Mouse (Mus musculus): Measurements from ENCODE around the gene Keg1. TPM values are rescaled to one million over a fixed set of nuclear protein-coding genes. Genes with fewer than 3 reads are reported as not detected.
"Not testable (repeated sequence)": the region's sequence is repeated elsewhere in the genome, so short reads cannot be mapped to it uniquely, and the experiment has no call there.

Keg1 gene
- not detected in 2 replicates for total RNA-seq (2015; ENCODE audit: low replicate concordance)
- not detected in 2 replicates for total RNA-seq (2017; ENCODE audit: low replicate concordance)

GRCm38 (mm10) chr19:12695590-12695989, at the start of gene Keg1:
Gene Keg1 (plus strand): TSS chr19:12695786.
- ATAC-seq (replicated peaks; ENCODE audit: low FRiP score, poor library complexity, severe bottlenecking), result no peak

DNA sequence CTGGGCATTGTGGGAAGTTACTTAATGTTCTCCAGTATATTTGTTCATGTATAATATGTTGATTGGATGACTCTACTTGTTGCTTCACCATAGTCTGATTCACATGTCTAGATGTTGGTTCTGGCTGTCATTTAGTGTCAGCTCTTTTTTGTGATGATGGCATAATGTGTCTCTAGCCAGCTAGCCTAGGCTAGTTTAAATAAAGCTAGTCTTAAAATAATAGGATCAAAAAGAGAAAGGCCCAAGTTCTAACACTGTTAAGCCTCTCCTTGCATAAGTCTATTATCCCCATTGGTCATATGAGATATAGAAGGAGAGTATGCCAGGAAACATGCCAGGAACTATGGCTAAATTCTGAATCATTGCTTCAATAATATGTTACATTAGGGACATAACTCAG, 46.1 kb upstream of the Keg1 start:
- no peak for ATAC-seq (replicated peaks; ENCODE audit: low FRiP score, poor library complexity, severe bottlenecking)

GRCm38 (mm10) chr19:12666156-12666555, 29.4 kb upstream of the Keg1 start:
- no peak for ATAC-seq (replicated peaks; ENCODE audit: low FRiP score, poor library complexity, severe bottlenecking)

- ATAC-seq (replicated peaks; ENCODE audit: low FRiP score, poor library complexity, severe bottlenecking), result not testable (repeated sequence)
These were observed 27.0 kb upstream of the Keg1 start for GRCm38 (mm10) chr19:12668601-12669000.

DNA sequence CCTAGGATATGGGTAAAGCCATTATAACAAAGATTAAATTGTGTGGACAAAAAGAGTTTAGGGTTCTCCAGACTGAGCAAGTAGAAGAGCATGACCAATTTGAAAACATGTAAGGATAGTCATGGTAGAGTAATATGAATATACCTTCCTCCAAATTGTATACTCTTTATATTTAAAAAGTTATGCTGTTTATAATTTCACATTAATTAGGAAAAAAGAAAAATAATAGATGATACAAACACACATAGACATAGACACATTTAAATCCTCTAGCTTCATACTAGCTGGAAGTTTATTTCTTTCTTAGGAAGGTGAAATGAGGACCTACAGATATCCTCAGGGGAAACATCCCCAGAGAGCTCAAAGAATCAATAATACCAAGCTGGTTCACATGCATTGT, 25.4 kb upstream of the Keg1 start, which contains the start of gene Olfr1442:
Gene Olfr1442 (plus strand): TSS at position 301 of the 400 bp plus-strand sequence.
- no peak for ATAC-seq (replicated peaks; ENCODE audit: low FRiP score, poor library complexity, severe bottlenecking)

DNA sequence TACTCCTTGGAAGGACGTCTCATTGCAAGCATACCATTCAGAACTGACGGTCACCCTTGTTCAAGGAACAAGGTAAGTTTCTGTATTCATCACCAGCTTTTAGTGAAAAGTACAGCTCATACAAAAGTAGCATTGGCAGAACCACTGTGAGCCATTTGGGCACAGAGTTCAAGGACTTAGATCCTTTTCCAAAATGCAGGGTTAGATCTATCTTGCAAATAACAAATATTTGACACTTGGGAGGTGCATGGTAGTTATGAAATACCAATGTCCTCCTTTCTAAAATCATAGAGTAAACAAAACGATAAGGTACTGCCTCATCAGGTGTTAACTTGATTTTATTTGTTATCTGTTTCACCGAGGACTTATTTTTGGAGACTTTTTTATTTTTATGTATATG, 24.5 kb upstream of the Keg1 start:
- no peak for ATAC-seq (replicated peaks; ENCODE audit: low FRiP score, poor library complexity, severe bottlenecking)

- no peak for ATAC-seq (replicated peaks; ENCODE audit: low FRiP score, poor library complexity, severe bottlenecking)
These were observed 17.8 kb upstream of the Keg1 start, which contains the start of gene Olfr1443 for GRCm38 (mm10) chr19:12677812-12678211. Gene Olfr1443 (plus strand): TSS chr19:12678112.

DNA sequence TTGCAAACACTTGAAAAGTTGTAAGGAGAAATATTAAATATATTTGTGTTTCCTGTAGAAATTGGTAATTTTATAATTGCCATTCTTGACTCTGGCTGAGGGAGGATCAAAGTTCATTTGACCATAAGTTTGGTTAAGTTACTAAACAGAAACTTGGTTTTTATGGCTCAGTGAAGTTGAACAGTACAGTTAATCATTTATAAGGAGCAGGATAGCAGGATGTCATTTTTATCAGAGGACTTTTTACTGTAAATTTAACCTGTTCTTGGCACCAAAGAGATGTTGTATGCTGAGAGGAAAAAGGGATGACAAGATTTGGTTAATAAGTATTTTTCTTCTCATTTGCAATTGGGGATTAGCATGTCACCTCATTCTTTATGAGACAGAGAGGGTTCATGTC, 10.9 kb upstream of the Keg1 start:
- no peak for ATAC-seq (replicated peaks; ENCODE audit: low FRiP score, poor library complexity, severe bottlenecking)

- ATAC-seq (replicated peaks; ENCODE audit: low FRiP score, poor library complexity, severe bottlenecking), result no peak
These were observed 10.4 kb upstream of the Keg1 start for GRCm38 (mm10) chr19:12685231-12685630.

- ATAC-seq (replicated peaks; ENCODE audit: low FRiP score, poor library complexity, severe bottlenecking), result no peak
These were observed 635 bp downstream of the Keg1 start for GRCm38 (mm10) chr19:12696221-12696620.

- no peak for ATAC-seq (replicated peaks; ENCODE audit: low FRiP score, poor library complexity, severe bottlenecking)
These were observed 12.9 kb downstream of the Keg1 start for GRCm38 (mm10) chr19:12708458-12708857.

GRCm38 (mm10) chr19:12708986-12709385, 13.4 kb downstream of the Keg1 start:
- no peak for ATAC-seq (replicated peaks; ENCODE audit: low FRiP score, poor library complexity, severe bottlenecking)

- no peak for ATAC-seq (replicated peaks; ENCODE audit: low FRiP score, poor library complexity, severe bottlenecking)
These were observed 23.6 kb downstream of the Keg1 start for GRCm38 (mm10) chr19:12719189-12719588.

DNA sequence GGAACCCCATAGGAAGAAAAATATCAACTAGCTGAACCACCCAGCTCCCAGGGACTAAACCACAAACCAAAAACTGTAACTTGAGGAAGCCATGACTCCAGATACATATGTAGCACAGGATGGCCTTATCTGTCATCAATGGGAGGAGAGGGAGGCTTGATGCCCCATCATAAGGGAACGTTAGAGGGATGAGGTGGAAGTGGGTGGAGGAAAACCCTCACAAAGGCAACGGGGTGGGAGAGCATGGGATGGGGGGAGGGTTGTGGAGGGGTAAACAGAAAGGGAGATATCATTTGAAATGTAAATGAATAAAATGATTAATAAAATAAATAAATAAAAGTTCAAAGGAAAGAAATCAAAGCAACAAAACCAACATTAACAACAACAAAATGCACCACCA, 24.9 kb downstream of the Keg1 start:
- ATAC-seq (replicated peaks; ENCODE audit: low FRiP score, poor library complexity, severe bottlenecking), result no peak

- ATAC-seq (replicated peaks; ENCODE audit: low FRiP score, poor library complexity, severe bottlenecking), result not testable (repeated sequence)
These were observed 25.3 kb downstream of the Keg1 start for GRCm38 (mm10) chr19:12720919-12721318.

DNA sequence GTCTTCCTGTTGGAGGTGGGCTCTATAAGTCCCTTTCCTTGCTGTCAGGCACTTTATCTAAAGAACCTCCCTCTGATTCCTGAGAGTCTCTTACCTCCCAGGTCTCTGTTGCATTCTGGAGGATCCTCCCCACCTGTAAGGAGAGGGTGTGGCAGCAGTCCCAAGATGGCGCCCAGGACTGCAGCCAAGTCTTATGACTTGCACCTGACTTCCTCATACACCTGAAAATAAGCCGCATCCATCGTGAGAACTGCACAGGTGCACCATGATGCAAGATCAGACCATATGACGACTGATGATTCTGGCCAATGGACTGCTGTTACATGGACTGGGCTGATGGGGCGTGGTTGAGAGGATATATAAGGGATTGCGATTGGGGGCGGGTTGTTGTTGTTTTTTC, 26.0 kb downstream of the Keg1 start:
- ATAC-seq (replicated peaks; ENCODE audit: low FRiP score, poor library complexity, severe bottlenecking), result not testable (repeated sequence)

- ATAC-seq (replicated peaks; ENCODE audit: low FRiP score, poor library complexity, severe bottlenecking), result no peak
These were observed 26.7 kb downstream of the Keg1 start for GRCm38 (mm10) chr19:12722308-12722707.

DNA sequence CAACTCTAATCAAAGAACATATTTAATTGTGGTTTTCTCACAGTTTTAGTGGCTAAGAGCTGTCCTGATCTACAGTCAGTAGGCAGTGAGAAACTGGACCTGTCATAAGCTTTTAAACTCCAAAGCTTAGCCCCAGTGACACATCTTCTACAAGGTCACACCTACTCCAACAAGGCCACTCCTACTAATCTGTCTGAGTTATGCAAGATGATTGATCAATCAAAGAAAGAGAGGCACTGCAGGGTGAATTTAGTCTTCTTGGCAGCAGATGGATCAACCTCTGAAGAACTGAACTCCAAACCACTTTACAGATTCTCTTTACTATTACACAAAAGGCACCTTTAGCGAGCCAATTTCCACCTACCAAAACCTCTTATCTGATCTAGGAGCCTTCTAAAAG, 30.3 kb downstream of the Keg1 start:
- no peak for ATAC-seq (replicated peaks; ENCODE audit: low FRiP score, poor library complexity, severe bottlenecking)

- no peak for ATAC-seq (replicated peaks; ENCODE audit: low FRiP score, poor library complexity, severe bottlenecking)
These were observed 35.5 kb downstream of the Keg1 start for GRCm38 (mm10) chr19:12731036-12731435.

DNA sequence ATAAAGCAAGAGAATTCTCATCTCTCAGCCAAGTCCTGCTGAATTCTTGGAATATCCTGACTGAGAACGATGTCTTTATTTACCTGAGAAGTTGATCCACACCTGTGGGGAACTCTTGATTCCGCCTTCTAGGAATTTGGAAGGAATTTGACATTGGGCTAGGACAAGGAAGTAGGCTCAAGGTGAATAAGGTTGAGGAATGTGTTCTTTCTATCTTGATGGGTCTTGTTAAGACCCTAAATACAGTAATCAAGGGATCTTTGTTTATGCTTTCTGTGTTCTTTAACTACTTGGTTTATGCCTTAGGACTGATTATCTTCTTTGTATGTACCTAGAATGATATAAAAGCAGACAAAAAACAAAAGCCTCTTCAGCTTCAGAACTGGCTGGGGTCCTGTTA, 36.4 kb downstream of the Keg1 start:
- no peak for ATAC-seq (replicated peaks; ENCODE audit: low FRiP score, poor library complexity, severe bottlenecking)

DNA sequence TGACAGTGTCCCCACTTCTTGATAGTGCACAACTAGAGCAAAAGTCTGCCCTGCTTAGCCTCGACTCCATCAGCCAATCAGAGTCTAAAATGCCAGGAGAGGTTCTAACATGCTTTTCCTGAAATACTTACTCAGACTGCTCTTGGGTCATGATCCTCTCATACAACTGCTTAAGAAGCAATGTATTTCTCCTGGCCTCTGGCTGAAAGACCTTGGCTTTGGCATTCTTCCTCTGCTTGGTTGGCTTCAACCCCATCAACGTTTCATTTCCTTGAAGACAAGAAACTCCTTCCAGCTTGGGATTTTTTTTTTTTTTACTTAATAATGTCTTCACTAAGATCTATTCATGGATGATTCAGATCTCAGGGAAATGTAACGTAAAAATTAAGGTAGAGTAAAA, 60.7 kb downstream of the Keg1 start:
- ATAC-seq (replicated peaks; ENCODE audit: low FRiP score, poor library complexity, severe bottlenecking), result no peak

- ATAC-seq (replicated peaks; ENCODE audit: low FRiP score, poor library complexity, severe bottlenecking), result no peak
These were observed 63.4 kb downstream of the Keg1 start for GRCm38 (mm10) chr19:12758936-12759478.

Measured in erythroblast, adult 5-6 weeks (primary cell).